Mouse (Mus musculus): ENCODE measurements around the gene Sugct. TPM values are rescaled to one million over a fixed set of nuclear protein-coding genes. Genes with fewer than 3 reads are reported as not detected.
"Not testable (repeated sequence)": the region's sequence is repeated elsewhere in the genome, so short reads cannot be mapped to it uniquely, and the experiment has no call there.

Gene Sugct
- total RNA-seq, 2 experiments from 2014 or later: 6.5 TPM

DNA sequence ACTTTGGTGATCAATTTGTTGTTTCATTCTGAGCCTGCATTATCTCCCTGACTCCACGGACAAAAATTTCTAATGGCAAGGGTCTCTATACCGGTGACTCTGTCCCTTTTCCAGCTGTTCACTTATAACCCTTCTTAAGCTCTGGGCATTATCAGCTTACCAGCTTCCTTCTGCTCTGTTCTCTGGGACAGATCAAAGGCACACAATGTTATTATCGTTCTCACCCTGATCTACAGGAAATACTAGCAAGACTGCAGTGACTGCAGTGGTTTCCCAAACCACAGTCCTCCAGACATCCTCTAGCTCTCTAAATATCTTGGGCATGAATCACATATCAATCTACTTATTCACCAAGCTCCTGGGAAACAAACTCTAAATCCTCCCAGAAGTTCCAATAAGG is 90.7 kb downstream of the Sugct start:
- DNase-seq: no peak

GRCm38 (mm10) chr13:17603756-17604155 is 91.6 kb downstream of the Sugct start:
- DNase-seq: no peak

GRCm38 (mm10) chr13:17585267-17585913 is 110.0 kb downstream of the Sugct start:
- no peak for DNase-seq

- peak; percentile 38 for DNase-seq
These were observed 110.5 kb downstream of the Sugct start for GRCm38 (mm10) chr13:17584804-17585203.

DNA sequence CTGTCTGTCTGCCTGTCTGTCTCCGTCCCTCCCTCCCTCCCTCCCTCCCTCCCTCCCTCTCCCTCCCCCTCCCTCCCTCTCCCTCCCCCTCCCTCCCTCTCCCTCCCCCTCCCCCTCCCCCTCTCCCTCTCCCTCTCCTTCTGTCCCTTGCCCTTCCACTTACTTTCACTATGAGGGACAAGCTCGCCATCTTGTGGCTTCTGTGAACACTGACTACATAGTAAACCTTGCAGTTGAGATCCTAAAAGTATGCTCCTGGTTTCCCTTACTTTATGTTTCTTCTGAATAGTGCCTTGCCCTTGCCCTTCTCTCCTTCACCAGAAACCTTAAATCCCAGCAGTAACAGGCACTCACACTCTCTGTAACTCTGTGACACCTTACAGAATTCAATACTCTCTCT is 113.7 kb downstream of the Sugct start:
- DNase-seq: peak; percentile 6

DNA sequence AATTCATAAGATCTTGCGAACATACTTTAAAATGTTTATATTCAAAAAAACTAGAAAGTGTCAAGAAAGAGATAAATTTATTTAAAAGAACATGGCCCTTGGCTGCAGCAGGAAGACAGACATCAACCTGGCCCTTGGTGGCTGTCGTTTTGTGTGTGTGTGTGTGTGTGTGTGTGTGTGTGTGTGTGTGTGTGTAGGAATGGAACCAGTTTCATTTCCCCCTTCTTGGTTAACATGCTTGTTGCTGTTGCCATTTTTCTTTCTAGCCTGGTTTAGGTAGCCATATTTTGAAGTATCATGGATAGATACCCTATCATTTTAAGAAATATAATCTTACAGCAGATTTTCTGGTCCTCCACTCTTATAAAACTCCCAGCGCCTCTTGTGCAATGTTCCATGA is 136.0 kb downstream of the Sugct start:
- no peak for DNase-seq

GRCm38 (mm10) chr13:17536341-17536740 is 159.0 kb downstream of the Sugct start:
- no peak for DNase-seq

- no peak for DNase-seq
These were observed 160.5 kb downstream of the Sugct start for GRCm38 (mm10) chr13:17534871-17535270.

DNA sequence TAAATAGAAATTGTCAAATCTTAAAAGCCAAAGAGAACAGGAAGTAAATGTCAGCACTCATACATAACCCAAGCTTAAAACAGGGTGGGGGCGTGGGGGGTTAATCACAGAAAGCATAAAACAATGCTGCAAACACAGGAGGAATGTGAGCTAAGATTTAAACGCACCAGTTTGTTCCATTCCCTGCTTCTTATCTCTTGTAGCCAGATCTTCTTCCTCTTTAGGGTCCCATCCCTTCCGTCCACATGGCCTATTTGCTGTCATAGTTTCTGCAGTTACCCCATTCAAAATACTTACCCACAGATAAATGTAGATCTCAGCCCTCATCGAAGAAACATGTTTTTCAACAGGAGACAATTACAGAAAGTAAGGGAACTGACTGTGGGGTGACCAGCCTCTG is 160.9 kb downstream of the Sugct start:
- no peak for DNase-seq

DNA sequence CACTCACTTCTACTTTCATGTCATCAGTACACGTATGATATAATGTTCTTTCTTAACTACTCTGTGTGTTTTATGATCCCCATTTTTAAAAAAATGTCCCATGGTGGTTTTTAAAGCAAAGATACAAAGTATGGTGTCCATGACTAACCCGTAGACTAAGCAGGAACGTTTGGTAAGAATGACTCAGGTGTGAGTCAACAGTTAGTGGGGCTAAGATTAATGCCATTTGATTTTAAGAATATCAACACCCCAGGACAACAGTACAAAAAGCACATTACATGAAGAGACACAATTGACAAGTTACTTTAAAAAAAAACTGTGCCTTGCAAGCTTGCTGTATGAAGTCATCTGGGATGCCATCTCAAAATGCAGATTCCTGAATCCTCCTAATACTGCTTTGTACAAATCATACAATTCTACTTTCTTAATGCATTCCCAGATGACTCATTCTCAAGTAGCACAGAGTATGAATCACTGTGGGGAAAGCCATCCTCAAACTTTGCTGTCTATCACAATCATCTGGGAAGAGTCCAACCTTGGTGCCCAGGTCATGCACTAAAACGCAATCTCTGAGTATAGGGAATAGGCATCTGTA is 184.1 kb downstream of the Sugct start:
- no peak for DNase-seq

GRCm38 (mm10) chr13:17494936-17495335 is 200.4 kb downstream of the Sugct start:
- no peak for DNase-seq

- DNase-seq: no peak
These were observed 201.2 kb downstream of the Sugct start for GRCm38 (mm10) chr13:17494056-17494574.

- not testable (repeated sequence) for DNase-seq
These were observed 237.4 kb downstream of the Sugct start for GRCm38 (mm10) chr13:17457981-17458380.

- DNase-seq: peak; percentile 7
These were observed 263.0 kb downstream of the Sugct start for GRCm38 (mm10) chr13:17432139-17432916.

DNA sequence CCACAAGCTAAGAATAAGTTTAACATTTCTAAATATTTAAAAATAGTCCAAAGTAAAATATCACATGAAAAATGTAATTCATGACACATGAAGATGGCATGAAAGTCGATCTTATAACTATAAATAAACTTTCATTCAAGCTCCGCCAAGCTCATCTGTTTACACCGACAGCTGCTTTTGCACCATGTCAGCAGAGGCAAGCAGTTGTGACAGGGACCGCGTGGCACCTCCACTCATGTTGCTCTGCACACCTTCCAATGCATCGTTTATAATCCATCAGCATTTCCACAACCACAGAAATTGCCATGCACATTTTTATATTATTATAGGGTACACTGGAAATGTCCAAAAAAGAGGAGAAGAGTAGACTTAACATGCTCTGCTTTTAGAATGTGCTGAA is 273.5 kb downstream of the Sugct start:
- DNase-seq: no peak

GRCm38 (mm10) chr13:17420557-17420956 is 274.8 kb downstream of the Sugct start:
- DNase-seq: no peak

- no peak for DNase-seq
These were observed 352.5 kb downstream of the Sugct start for GRCm38 (mm10) chr13:17342836-17343235.

DNA sequence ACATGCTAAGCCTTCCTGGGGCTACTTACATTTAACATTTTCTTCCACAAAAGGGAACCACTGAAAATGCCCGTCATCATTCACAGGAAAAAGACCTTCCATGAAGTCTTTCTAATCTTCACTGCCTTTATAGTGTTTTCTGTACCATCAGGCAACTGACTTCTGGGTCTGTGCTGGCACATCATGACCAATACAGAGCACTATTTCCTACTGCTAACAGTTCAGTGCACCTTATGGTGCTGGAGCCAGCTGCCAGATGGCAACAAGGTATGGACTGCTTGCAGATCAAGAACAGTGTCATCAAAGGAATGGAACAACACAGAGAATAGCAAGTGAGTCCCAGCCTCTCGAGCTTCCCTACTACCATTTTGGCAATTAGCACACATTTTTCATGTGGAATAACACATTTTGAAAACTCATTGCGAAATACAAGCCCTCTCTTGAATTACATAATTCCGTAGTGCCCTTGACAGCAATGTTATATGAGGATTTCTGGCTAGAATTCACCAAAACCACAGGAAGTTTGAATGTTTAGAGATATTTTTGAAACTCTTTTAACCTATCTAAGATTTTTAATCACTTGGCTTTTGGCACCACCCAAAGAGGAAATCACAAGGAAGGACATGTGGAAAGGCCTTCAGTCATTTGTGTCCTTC is 359.3 kb downstream of the Sugct start:
- DNase-seq: no peak

GRCm38 (mm10) chr13:17326863-17327262 is 368.5 kb downstream of the Sugct start:
- no peak for DNase-seq

GRCm38 (mm10) chr13:17301590-17301989 is 393.8 kb downstream of the Sugct start:
- no peak for DNase-seq

GRCm38 (mm10) chr13:17297462-17298005 is 397.8 kb downstream of the Sugct start:
- no peak for DNase-seq

- DNase-seq: no peak
These were observed 398.4 kb downstream of the Sugct start for GRCm38 (mm10) chr13:17296912-17297311.

Measured in adrenal gland, postnatal 10 days (tissue).